Mouse (Mus musculus) adrenal gland (tissue): ENCODE results near the gene Exoc4.

ENCODE experiments used
- intact Hi-C: fragments of 180-260 bp; cut with DNase I; formaldehyde crosslinking; loops from one replicate; pipeline ENCODE4 v1.15.1; 2025

The Exoc4 gene

DNA sequence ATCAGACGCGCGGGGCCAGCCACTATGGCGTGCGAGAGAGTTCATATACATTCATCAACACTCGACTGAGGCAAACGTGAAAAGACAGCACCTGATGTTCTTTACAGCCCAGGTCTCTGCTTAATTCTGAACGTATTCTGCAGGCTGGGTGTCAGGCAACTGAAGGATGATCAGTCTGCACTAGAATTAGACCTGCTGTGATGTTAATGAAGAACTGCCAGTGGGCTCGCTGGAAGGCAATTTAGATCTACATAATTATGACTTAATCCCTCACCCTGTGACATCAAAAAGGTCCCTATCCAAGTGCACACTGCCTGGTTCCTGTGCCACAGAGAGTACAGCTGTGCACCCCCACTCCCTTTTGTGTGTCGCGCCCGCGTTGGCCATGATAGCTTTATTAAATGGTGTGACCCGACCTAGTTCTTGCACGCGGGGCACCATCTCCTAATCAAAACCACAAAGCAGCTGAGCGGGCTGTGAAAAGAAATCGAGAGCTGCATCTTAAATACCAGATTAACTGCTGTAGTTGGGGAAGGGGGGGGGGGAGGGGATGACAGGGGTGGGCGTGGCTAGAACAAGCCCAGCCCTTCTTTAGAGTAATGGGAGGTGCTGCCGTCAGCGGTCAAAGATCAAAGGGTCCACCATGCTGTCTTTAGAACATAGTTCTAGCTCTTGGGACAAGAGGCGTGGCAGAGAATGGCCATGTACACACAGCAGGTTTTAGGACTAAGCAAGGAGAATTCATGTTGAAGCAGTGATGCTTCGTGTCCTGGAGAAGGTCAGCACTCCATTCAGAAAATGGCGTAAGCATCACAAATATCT lies 743.5 kb downstream of the Exoc4 start:
- intact Hi-C loops: no loop called here

GRCm38 (mm10) chr6:33993842-33994241 lies 745.0 kb downstream of the Exoc4 start:
- intact Hi-C loops: no loop called here

DNA sequence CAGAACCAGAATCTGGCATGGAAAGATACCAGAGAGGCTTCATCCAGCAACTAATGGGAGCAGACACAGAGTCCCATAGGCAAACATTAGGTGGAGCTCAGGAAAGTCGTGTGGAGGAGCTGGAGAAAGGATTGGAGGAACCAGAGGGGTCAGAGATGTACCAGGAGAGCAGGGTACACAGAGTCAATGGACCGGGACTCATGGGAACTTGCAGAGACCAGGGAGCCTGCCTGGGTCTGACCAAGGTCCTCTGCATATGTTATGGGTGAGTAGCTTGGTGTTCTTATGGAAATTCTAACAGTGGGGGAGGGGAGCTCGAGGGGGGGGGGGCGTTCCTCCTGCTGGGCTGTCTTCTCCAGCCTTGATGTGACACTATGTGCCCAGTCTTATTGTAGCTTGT lies 749.7 kb downstream of the Exoc4 start:
- intact Hi-C loops: no loop called here

- intact Hi-C loops: no loop called here
Observed at GRCm38 (mm10) chr6:33999530-33999929, 750.6 kb downstream of the Exoc4 start.

DNA sequence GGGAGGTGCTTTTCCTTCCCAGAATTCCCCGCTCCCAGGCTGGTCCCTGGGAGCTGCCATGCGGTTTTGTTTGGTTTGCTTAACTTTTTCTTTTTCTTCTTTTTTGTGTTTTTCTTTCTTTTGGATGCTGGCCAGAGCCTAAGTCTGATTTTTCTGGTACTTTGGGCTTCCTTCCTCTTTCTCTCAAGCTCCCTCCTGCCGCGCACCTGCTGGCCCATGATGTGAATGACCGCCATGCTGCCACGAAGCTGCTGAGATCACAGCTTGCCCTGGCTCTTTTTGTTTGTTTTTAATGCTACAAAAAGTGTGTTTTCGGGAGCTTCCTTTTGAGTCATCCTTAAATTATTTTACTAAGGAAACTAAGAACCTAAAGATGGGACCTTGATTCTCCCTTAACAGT lies 751.8 kb downstream of the Exoc4 start:
- intact Hi-C loops: no loop called here

DNA sequence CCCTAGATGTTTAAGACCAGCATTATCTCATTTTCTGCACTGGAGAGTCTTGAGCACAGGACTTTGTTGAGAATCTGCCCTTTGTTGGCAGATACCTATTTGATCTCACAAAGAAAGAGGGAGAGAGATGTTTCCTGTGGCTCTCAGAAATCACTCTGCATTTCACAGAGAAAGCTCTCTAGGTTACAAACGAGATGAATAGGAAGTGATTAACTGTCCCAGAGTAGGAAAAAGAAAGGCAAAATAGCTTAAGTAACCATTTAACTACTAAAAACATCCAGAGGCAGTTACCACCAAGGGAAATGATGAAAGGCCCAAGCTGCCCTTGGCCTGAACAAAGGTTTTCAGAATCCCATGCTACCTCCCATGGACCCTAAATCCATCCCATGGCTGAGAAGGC lies 754.1 kb downstream of the Exoc4 start:
- intact Hi-C loops: no loop called here

DNA sequence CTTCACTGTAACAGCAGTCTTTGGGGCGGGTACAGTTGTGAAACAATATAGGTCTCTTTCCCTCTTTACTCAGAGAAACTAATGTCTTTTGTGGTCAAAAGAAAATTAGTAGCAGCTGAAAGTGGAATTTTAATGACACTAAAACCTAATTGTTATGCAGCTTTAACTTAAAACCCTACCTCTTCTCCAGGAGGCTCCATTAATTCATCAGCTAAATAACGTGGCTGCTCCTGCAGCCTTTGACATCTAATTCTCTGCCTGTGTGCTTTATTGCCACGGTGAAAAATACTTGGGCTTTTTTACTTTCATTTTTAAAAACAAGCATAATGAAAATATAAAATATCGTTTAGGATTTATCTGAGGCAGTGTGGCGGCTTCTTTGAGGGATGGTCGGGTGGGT lies 764.6 kb downstream of the Exoc4 start:
- intact Hi-C loops: no loop called here
